Mouse (Mus musculus) C2C12 (cell line): ENCODE measurements around the gene Smpd4. TPM values are rescaled to one million over a fixed set of nuclear protein-coding genes. Genes with fewer than 3 reads are reported as not detected.

Experiments used
- H3K27me3 ChIP-seq: one replicate; pipeline ENCODE4 v1.6.1; 2011; ENCODE audit not compliant: control insufficient read depth, insufficient read depth, insufficient read length
- H3K36me3 ChIP-seq: one replicate; pipeline ENCODE4 v1.6.1; 2011; ENCODE audit not compliant: control insufficient read depth, insufficient read depth
- H3K4me3 ChIP-seq: one replicate; pipeline ENCODE4 v1.5.1; 2011; ENCODE audit warnings: mild to moderate bottlenecking, control low read depth; ENCODE audit not compliant: poor library complexity, insufficient read depth, severe bottlenecking
- H3K79me2 ChIP-seq: one replicate; pipeline ENCODE4 v1.6.1; 2011; ENCODE audit not compliant: control insufficient read depth, insufficient read depth
- H3K79me3 ChIP-seq: one replicate; pipeline ENCODE4 v1.6.1; 2011; ENCODE audit warnings: low read depth, control low read depth
- H3ac ChIP-seq: one replicate; pipeline ENCODE3; 2011; ENCODE audit warnings: low read depth; ENCODE audit not compliant: control insufficient read depth, insufficient read length
- CEBPB ChIP-seq: IDR thresholded peaks from one replicate; pipeline ENCODE4 v1.6.1; 2011; ENCODE audit warnings: low read depth, mild to moderate bottlenecking, control low read depth, moderate library complexity
- CTCF ChIP-seq: IDR thresholded peaks from one replicate; pipeline ENCODE4 v1.5.1; 2011; ENCODE audit not compliant: control insufficient read depth, insufficient read depth, insufficient read length
- FOSL1 ChIP-seq: IDR thresholded peaks from one replicate; pipeline ENCODE4 v1.8.0; 2011; ENCODE audit warnings: mild to moderate bottlenecking, low read length; ENCODE audit not compliant: poor library complexity, insufficient read depth, severe bottlenecking
- MAX ChIP-seq: IDR thresholded peaks from one replicate; pipeline ENCODE4 v1.6.1; 2011; ENCODE audit warnings: mild to moderate bottlenecking, control low read depth
- MYOD1 ChIP-seq: IDR thresholded peaks from one replicate; pipeline ENCODE4 v1.6.1; 2011; ENCODE audit warnings: low read depth; ENCODE audit not compliant: control insufficient read depth, insufficient read length
- MYOG ChIP-seq: IDR thresholded peaks from one replicate; pipeline ENCODE4 v1.6.1; 2011; ENCODE audit not compliant: control insufficient read depth, insufficient read length; ENCODE audit errors: extremely low read depth
- USF1 ChIP-seq: IDR thresholded peaks from one replicate; pipeline ENCODE4 v1.6.1; 2011; ENCODE audit warnings: low read depth, mild to moderate bottlenecking, control low read depth, moderate library complexity
- polyA plus RNA-seq: library from polyadenylated mRNA; unstranded; fragments of >200 nt; fragmentation: generic; extraction: Trizol; gene quantifications from one replicate; pipeline ENCODE4 v1.2.1, GENCODE M21; 2012; ENCODE audit warnings: missing spikeins

Smpd4 gene
- polyA plus RNA-seq, 1 experiment, result 26.5 TPM

DNA sequence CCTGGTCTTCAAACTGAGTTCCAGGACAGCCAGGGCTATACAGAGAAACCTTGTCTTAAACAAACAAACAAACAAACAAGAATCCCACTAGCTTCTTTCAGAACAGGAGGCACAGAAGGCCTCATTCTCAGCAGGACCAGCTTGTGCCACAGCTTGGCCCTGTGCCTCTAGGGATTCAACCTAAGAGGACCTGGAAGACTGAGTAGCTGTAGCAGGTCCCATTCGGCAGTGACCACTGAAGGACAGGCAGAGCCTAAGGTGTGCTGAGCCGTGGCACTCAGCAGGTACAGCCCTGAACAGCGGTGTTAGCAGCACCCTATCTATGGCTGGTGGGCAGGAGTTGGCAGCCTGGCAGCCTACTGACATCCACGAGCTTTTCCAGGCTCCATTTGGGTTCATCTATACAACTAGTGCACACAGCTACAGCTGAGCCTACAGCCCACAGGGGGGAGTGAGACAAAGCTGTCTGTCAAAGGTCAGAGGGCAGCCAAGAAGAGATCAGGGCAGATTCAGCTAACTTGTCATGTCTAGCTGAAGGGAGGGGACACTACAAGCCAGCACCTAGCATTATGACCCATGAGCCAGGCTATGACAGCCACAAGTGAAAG lies 35.1 kb downstream of the Smpd4 start:
- no peak overlapping the region for H3K4me3 ChIP-seq
- no peaks in the 10 kb centered on the region for H3K79me2 ChIP-seq
- no peak overlapping the region for H3ac ChIP-seq
- H3K27me3 ChIP-seq, result no peaks in the 10 kb centered on the region
- peaks cover 69% of the 10 kb centered on the region for H3K36me3 ChIP-seq
- no peaks in the 10 kb centered on the region for H3K79me3 ChIP-seq
- TF ChIP-seq FOSL1 (no peak), CTCF (no peak), CEBPB (no peak)

DNA sequence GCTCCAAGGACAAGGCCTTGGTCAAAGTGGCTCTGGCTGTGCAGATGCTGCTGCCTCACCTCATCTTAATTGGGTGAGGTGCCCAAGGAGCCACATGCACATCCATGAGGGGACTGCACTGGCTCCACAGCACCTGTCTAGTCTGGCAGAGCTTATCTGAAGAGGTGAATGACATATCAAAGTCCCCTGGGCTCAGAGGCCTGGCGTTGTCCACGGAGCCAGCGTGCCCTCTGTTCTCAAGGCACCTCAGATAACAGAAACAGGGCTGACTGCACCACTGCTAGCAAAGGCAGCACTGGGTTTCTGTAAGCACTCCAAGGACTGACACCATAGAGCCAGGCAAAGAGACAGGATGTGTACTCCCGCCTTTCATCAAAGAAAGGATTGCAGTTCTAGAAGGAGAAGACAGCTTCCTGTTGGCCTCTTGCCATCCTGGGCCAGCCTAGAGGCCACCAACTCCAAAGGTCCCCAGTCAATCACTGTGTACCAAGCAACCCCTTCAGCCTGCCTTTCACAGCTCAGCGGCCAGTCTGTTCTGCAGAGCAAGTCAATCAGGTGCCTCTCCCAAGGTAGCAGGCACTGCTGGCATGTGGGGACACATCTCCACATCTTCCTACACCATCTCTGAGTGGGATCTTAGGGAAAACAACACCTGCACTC lies 37.2 kb downstream of the Smpd4 start:
- no peaks in the 10 kb centered on the region for H3K79me2 ChIP-seq
- H3K79me3 ChIP-seq, result no peaks in the 10 kb centered on the region
- no peak overlapping the region for H3ac ChIP-seq
- TF ChIP-seq MAX (no peak), MYOG (no peak), USF1 (no peak), CEBPB (no peak), FOSL1 (no peak), MYOD1 (no peak), CTCF (no peak)
- no peak overlapping the region for H3K4me3 ChIP-seq
- H3K27me3 ChIP-seq, result no peaks in the 10 kb centered on the region
- H3K36me3 ChIP-seq, result peaks cover 66% of the 10 kb centered on the region

DNA sequence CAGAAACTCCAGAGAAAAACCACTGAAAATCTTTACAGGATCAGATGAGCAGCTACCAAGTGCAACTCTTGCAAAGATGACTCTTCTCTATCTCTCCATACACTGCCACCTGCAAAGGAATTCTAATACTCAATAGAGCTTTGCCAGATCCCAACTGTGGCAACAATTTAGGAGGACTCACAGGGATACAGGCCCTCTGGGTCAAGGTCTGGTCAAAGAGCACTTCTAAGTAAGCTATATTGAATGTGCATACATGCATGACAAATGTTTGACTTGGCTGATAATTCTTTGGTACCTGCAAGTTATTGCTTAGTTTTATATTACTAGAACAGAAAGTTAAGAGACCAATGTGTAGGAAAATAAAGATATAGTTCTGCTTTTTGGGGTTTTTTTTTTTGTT lies 46.4 kb downstream of the Smpd4 start:
- no peak overlapping the region for H3ac ChIP-seq
- no peak overlapping the region for H3K4me3 ChIP-seq
- TF ChIP-seq MAX (no peak), FOSL1 (no peak), CEBPB (no peak)
- no peaks in the 10 kb centered on the region for H3K79me2 ChIP-seq
- H3K36me3 ChIP-seq, result peaks cover 69% of the 10 kb centered on the region
- H3K79me3 ChIP-seq, result no peaks in the 10 kb centered on the region
- H3K27me3 ChIP-seq, result no peaks in the 10 kb centered on the region

DNA sequence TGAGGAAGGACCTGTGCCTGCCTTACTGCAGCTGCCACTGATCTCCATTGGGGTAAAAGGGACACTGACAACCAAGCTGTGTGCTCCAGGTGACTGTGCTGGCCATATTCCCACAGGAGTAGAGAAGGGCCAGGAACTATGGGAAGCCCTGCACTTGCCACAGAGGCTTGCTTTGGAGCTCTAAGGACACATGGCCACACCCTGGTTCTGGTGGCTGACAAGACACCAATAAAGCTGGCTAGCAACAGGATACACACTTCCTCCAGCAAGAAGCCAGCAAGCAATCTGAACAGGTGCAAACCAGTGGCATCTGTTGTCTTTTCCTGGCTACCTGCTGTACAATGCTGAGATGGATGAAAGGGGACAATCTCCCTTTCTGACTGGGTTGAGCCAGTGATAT lies 50.7 kb downstream of the Smpd4 start:
- Histone ChIP-seq H3K27me3 (no peaks in the 10 kb centered on the region), H3K79me3 (no peaks in the 10 kb centered on the region), H3ac (no peak overlapping the region), H3K79me2 (no peaks in the 10 kb centered on the region), H3K4me3 (no peak overlapping the region), H3K36me3 (peaks cover 76% of the 10 kb centered on the region)
- TF ChIP-seq USF1 (no peak), MYOG (no peak), MYOD1 (no peak), CTCF (no peak), FOSL1 (no peak), CEBPB (no peak), MAX (no peak)

Other genes starting within 250 kb of the Smpd4 start
- 9.1 TPM for gene Snap29, start 213.4 kb upstream of the Smpd4 start, polyA plus RNA-seq
- 39.5 TPM for gene Pi4ka, start 213.0 kb upstream of the Smpd4 start, polyA plus RNA-seq
- gene Crkl, start 167.4 kb upstream of the Smpd4 start, polyA plus RNA-seq, result 15.2 TPM
- not detected for gene Aifm3, start 129.7 kb upstream of the Smpd4 start, polyA plus RNA-seq
- 69.0 TPM for gene Lztr1, start 110.7 kb upstream of the Smpd4 start, polyA plus RNA-seq
- 55.7 TPM for gene Thap7, start 88.2 kb upstream of the Smpd4 start, polyA plus RNA-seq
- 0.06 TPM for gene Lrrc74b, start 58.1 kb upstream of the Smpd4 start, polyA plus RNA-seq
- 1.9 TPM for gene P2rx6, start 57.5 kb upstream of the Smpd4 start, polyA plus RNA-seq
- 1.4 TPM for gene Slc7a4, start 36.1 kb upstream of the Smpd4 start, polyA plus RNA-seq
- 9.6 TPM for gene Ccdc74a, start 27.1 kb downstream of the Smpd4 start, polyA plus RNA-seq
- 45.9 TPM for gene Med15, start 113.5 kb downstream of the Smpd4 start, polyA plus RNA-seq
- 83.6 TPM for gene Klhl22, start 140.3 kb downstream of the Smpd4 start, polyA plus RNA-seq
- 38.5 TPM for gene Scarf2, start 177.9 kb downstream of the Smpd4 start, polyA plus RNA-seq
- not detected for gene B830017H08Rik, start 213.8 kb downstream of the Smpd4 start, polyA plus RNA-seq
- 0.66 TPM for gene Car15, start 219.0 kb downstream of the Smpd4 start, polyA plus RNA-seq